Mouse (Mus musculus) intestine, embryonic 16.5 days (tissue): ENCODE data around the gene Jak1. TPM values are rescaled to one million over a fixed set of nuclear protein-coding genes. Genes with fewer than 3 reads are reported as not detected.

Experiments used
- ATAC-seq: fragments of 200-750 bp; cut with Nextera tagmentation; 2 replicates; pipeline ENCODE4 v1.8.0; 2017; ENCODE audit warnings: moderate TSS enrichment, moderate library complexity
- H3K27ac ChIP-seq: fragments of 300-500 bp; sonication (generic); 2 replicates; pipeline ENCODE4 v1.5.1; 2014; ENCODE audit warnings: mild to moderate bottlenecking, low read length
- H3K27me3 ChIP-seq: fragments of 300-500 bp; sonication (generic); replicated peaks from 2 replicates; pipeline ENCODE4 v1.6.1; 2014; ENCODE audit warnings: low read length, control low read depth, mixed read lengths; ENCODE audit not compliant: control insufficient read depth, insufficient read depth
- H3K36me3 ChIP-seq: fragments of 300-500 bp; sonication (generic); 2 replicates; pipeline ENCODE4 v1.6.1; 2014; ENCODE audit warnings: low read length, control low read depth; ENCODE audit not compliant: control insufficient read depth, insufficient read depth
- H3K4me1 ChIP-seq: fragments of 300-500 bp; sonication (generic); 2 replicates; pipeline ENCODE4 v1.6.1; 2014; ENCODE audit warnings: low read length, control low read depth, mixed read lengths; ENCODE audit not compliant: control insufficient read depth, insufficient read depth
- H3K4me2 ChIP-seq: fragments of 300-500 bp; sonication (generic); 2 replicates; pipeline ENCODE4 v1.6.1; 2014; ENCODE audit warnings: low read depth, low read length, control low read depth
- H3K4me3 ChIP-seq: fragments of 300-500 bp; sonication (generic); 2 replicates; pipeline ENCODE4 v1.5.1; 2014; ENCODE audit warnings: mild to moderate bottlenecking, low read length
- H3K9ac ChIP-seq: fragments of 300-500 bp; sonication (generic); 2 replicates; pipeline ENCODE4 v1.6.1; 2014; ENCODE audit warnings: low read depth, low read length
- H3K9me3 ChIP-seq: fragments of 300-500 bp; sonication (generic); 2 replicates; pipeline ENCODE4 v1.6.1; 2016; ENCODE audit warnings: low read length, control low read depth; ENCODE audit not compliant: control insufficient read depth
- whole genome bisulfite sequencing: fragments of 180-500 bp; shearing (Covaris S2); extraction: QIAGEN DNeasy Blood & Tissue Kit; methylation state at CpG from one replicate; pipeline ENCODE4 v1.1.7; 2014; 5-methylcytosine and 5-hydroxymethylcytosine counted together
- polyA plus RNA-seq: library from polyadenylated mRNA; unstranded; fragments of >200 nt; fragmentation: Nextera tagmentation; extraction: Ambion mirVana; gene quantifications from 2 replicates; pipeline ENCODE4 v1.2.1, GENCODE M21; 2015

Jak1 gene
- polyA plus RNA-seq, 1 experiment from 2014 or later: 66.7 TPM

- WGBS: 78% methylated on average over 5 of the region's 5 CpGs
- no peak for ATAC-seq
- Histone ChIP-seq H3K27ac (no peak overlapping the region), H3K4me1 (peaks cover 11% of the 10 kb centered on the region; the same call in 1 of the 2 replicates), H3K9me3 (no peaks in the 10 kb centered on the region), H3K4me2 (no peak overlapping the region), H3K9ac (no peak overlapping the region), H3K36me3 (peaks cover 5% of the 10 kb centered on the region; the same call in 1 of the 2 replicates), H3K4me3 (no peak overlapping the region), H3K27me3 (no peaks in the 10 kb centered on the region)
These were observed 78.5 kb downstream of the Jak1 start for GRCm38 (mm10) chr4:101186591-101186990.

DNA sequence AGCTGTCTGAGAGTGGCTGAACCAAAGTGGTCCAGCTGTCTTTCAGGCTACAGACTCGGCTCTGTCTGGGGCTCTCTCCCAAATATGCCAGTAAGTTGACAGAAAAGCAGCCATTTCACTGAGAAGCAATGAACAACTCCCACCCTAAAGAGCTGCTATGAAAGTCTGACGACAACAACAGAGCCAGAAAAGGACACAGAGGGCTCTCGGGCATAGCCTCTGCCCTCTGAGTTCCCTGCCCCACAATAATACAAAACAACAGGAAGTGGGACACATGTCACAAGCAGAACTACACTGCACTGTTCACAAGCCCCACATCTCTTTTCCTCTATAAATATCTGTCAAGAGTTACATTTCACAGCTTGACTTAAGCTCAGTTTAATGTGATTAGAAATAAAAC lies 79.9 kb downstream of the Jak1 start:
- 55% methylated on average over 3 of the region's 3 CpGs for WGBS
- no peak overlapping the region for H3K4me3 ChIP-seq
- ATAC-seq: no peak
- H3K27me3 ChIP-seq: no peaks in the 10 kb centered on the region
- H3K36me3 ChIP-seq: peaks cover 5% of the 10 kb centered on the region; the same call in 1 of the 2 replicates
- H3K4me2 ChIP-seq: no peak overlapping the region
- H3K9ac ChIP-seq: no peak overlapping the region
- H3K4me1 ChIP-seq: peaks cover 11% of the 10 kb centered on the region; the same call in 1 of the 2 replicates
- no peaks in the 10 kb centered on the region for H3K9me3 ChIP-seq
- no peak overlapping the region for H3K27ac ChIP-seq

GRCm38 (mm10) chr4:101182603-101183011 lies 82.5 kb downstream of the Jak1 start:
- WGBS: 48% methylated on average over 9 of the region's 9 CpGs
- 0 out of 2 replicates have a peak, but pooled peaks cover 5% of the 10 kb centered on the region for H3K36me3 ChIP-seq

DNA sequence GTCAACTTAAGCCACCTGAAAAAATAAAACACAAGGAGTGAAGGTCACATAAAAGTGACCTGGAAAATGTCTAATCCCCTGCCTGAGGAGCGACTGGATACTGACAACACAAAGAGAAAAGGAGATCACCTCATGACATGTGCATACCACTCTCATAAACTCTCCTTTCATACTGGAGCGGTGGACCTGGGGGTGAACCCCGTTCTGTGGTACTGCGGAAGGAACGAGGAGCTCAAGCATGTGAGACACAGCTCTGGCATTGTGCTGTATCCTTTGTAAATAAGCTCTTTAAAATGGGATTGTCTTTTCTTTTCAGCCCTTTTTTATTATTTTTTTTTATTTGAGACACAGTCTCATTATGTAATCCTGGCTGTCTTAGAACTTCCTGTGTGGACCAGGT lies 84.4 kb downstream of the Jak1 start:
- H3K36me3 ChIP-seq: 0 out of 2 replicates have a peak, but pooled peaks cover 7% of the 10 kb centered on the region
- 78% methylated on average over 5 of the region's 5 CpGs for WGBS
- no peaks in the 10 kb centered on the region for H3K9me3 ChIP-seq
- H3K27ac ChIP-seq: no peak overlapping the region
- no peaks in the 10 kb centered on the region for H3K27me3 ChIP-seq
- no peak for ATAC-seq
- H3K4me2 ChIP-seq: no peak overlapping the region
- no peak overlapping the region for H3K9ac ChIP-seq
- H3K4me1 ChIP-seq: no peaks in the 10 kb centered on the region
- no peak overlapping the region for H3K4me3 ChIP-seq

More at GRCm38 (mm10) chr4:101182603-101183011, 82.5 kb downstream of the Jak1 start:
- H3K4me3 ChIP-seq: no peak overlapping the region
- no peak overlapping the region for H3K4me2 ChIP-seq
- no peaks in the 10 kb centered on the region for H3K9me3 ChIP-seq
- ATAC-seq: peak; percentile 58
- 0 out of 2 replicates have a peak, but pooled peaks cover 5% of the 10 kb centered on the region for H3K4me1 ChIP-seq
- no peak overlapping the region for H3K9ac ChIP-seq
- peak overlapping the region; percentile 55; the same call in 1 of the 2 replicates for H3K27ac ChIP-seq
- H3K27me3 ChIP-seq: no peaks in the 10 kb centered on the region

GRCm38 (mm10) chr4:101179836-101180235 lies 85.2 kb downstream of the Jak1 start:
- ATAC-seq: no peak
- no peak overlapping the region for H3K27ac ChIP-seq
- H3K4me1 ChIP-seq: no peaks in the 10 kb centered on the region
- H3K4me2 ChIP-seq: no peak overlapping the region
- no peaks in the 10 kb centered on the region for H3K27me3 ChIP-seq
- no peaks in the 10 kb centered on the region for H3K9me3 ChIP-seq
- peaks cover 13% of the 10 kb centered on the region for H3K36me3 ChIP-seq
- WGBS: 73% methylated on average over 6 of the region's 6 CpGs
- no peak overlapping the region for H3K4me3 ChIP-seq
- H3K9ac ChIP-seq: no peak overlapping the region

DNA sequence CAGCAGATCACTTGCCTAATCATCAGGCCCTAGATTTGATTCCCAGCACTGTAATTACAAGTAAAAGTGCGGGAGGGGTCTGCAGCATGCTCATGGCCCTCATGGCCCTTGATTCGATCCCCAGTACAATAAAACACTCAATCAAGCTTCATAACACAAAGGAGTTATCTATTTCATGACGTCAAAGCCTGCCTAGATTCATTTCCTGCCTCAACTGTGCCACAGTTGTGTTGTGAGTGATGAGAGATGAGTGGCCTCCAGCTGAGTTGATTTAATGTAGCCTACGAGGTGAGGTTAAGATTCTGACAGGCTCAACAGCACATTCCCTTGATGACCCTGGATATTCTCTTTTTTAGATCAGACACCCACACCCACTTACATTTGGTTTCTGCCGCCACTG lies 86.0 kb downstream of the Jak1 start:
- no peak overlapping the region for H3K4me2 ChIP-seq
- ATAC-seq: no peak
- H3K27ac ChIP-seq: no peak overlapping the region
- H3K4me3 ChIP-seq: no peak overlapping the region
- H3K9ac ChIP-seq: no peak overlapping the region
- 72% methylated on average over 5 of the region's 5 CpGs for WGBS
- no peaks in the 10 kb centered on the region for H3K4me1 ChIP-seq
- no peaks in the 10 kb centered on the region for H3K27me3 ChIP-seq
- no peaks in the 10 kb centered on the region for H3K9me3 ChIP-seq
- H3K36me3 ChIP-seq: peaks cover 15% of the 10 kb centered on the region

DNA sequence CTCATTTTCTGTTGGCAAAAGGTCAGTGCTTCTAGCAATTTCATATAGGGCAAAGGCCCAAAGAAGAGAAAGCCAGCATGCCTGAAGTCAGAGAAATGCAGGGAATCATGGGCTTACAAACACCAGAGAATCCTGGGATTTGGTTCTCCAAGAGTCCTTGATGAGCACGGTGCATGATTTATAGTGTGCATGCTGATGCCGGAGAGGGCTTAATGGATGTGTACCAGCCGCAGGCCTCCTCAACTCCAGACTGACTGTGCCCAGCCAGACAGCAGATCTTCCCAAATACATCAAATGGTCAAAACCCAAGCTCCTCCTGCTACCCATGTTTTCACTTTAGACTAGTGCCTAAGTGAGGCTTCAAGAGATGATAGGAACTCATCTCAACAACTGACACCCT lies 87.3 kb downstream of the Jak1 start:
- no peak overlapping the region for H3K9ac ChIP-seq
- peaks cover 16% of the 10 kb centered on the region for H3K36me3 ChIP-seq
- H3K27ac ChIP-seq: no peak overlapping the region
- no peak overlapping the region for H3K4me2 ChIP-seq
- no peak overlapping the region for H3K4me3 ChIP-seq
- H3K9me3 ChIP-seq: no peaks in the 10 kb centered on the region
- H3K4me1 ChIP-seq: no peaks in the 10 kb centered on the region
- WGBS: 55% methylated on average over 3 of the region's 3 CpGs
- no peaks in the 10 kb centered on the region for H3K27me3 ChIP-seq
- no peak for ATAC-seq

DNA sequence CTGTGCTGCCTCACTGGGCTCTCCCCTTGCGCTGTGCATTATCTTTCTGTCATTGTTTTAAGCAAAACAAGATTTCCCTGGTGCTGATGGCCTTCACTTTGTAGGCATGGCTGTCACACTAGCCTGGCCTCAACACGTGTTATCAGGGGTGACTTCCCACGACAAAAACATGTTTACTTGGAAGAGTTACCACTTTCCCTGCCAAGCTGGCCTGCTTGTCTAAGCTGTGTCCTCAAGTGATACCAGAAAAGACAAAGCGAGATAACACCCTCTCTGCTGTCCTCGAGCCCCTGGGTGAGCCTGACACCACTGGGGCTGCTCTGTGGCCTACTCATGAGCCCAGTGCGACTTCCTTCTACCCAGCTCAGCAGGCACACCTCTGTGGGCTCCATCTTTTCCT lies 89.0 kb downstream of the Jak1 start:
- Histone ChIP-seq H3K27ac (no peak overlapping the region), H3K27me3 (no peaks in the 10 kb centered on the region), H3K9me3 (no peaks in the 10 kb centered on the region), H3K4me1 (no peaks in the 10 kb centered on the region), H3K4me3 (no peak overlapping the region), H3K4me2 (no peak overlapping the region), H3K36me3 (peaks cover 17% of the 10 kb centered on the region), H3K9ac (no peak overlapping the region)
- WGBS: 75% methylated on average over 6 of the region's 6 CpGs
- ATAC-seq: no peak

DNA sequence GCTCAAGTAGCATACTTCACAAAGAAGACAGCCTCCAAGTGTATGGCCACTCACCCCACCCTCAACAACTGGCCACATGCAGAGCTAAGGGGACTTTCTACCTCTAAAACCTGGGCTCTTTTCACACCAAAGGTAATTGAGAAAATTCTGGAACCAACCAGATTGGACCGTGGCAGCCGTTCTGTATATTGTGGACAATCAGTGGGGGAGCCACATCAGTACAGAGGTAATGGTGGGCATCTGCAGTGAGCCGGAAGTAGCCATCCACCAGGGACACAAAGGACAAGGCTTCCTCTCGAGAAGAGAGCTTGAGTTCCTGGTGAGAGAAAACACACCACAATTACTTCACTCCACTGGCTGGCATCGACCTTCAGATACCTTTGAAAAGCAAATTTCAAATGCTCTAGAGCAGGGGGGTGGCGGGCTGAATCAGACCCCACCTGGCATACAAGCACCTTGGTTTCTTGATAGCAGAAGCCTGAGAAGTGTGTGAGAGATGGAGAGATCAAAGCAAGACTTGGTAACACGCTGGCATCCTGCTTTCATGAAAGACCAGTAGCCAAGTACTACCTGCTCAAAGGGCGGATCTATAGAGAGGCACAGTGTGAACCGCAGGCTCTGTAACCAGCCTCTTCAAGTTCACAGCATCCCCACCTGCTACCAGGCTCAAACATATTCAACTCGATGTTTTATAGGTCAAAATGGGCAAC lies 90.0 kb downstream of the Jak1 start:
- Histone ChIP-seq H3K27me3 (no peaks in the 10 kb centered on the region), H3K9ac (no peak overlapping the region), H3K4me2 (no peak overlapping the region), H3K4me1 (no peaks in the 10 kb centered on the region), H3K27ac (no peak overlapping the region), H3K4me3 (no peak overlapping the region), H3K36me3 (peaks cover 20% of the 10 kb centered on the region), H3K9me3 (no peaks in the 10 kb centered on the region)
- no peak for ATAC-seq
- WGBS: 90% methylated on average over 10 of the region's 10 CpGs

GRCm38 (mm10) chr4:101172738-101173137 lies 92.3 kb downstream of the Jak1 start:
- Histone ChIP-seq H3K27ac (no peak overlapping the region), H3K9me3 (no peaks in the 10 kb centered on the region), H3K27me3 (no peaks in the 10 kb centered on the region), H3K4me2 (no peak overlapping the region), H3K36me3 (peaks cover 20% of the 10 kb centered on the region), H3K9ac (no peak overlapping the region), H3K4me1 (no peaks in the 10 kb centered on the region), H3K4me3 (no peak overlapping the region)
- WGBS: 81% methylated on average over 2 of the region's 2 CpGs
- no peak for ATAC-seq
